Mouse (Mus musculus) heart, embryonic 10.5 days (tissue): ENCODE results near the gene Slain2. TPM values are rescaled to one million over a fixed set of nuclear protein-coding genes. Genes with fewer than 3 reads are reported as not detected.
A peak's percentile ranks its signal among the peaks of the same experiment; 100 is the strongest.

Source experiments
- DNase-seq: peaks from one replicate; pipeline ENCODE4 v3.0.0-alpha.2; 2017; ENCODE audit warnings: low spot score
- H3K27ac ChIP-seq: fragments of 300-500 bp; sonication (generic); 2 replicates; pipeline ENCODE4 v1.5.1; 2016; ENCODE audit warnings: mild to moderate bottlenecking
- H3K27me3 ChIP-seq: fragments of 300-500 bp; sonication (generic); 2 replicates; pipeline ENCODE4 v1.6.1; 2016; ENCODE audit warnings: mild to moderate bottlenecking; ENCODE audit not compliant: poor library complexity, insufficient read depth, severe bottlenecking
- H3K36me3 ChIP-seq: fragments of 300-500 bp; sonication (generic); 2 replicates; pipeline ENCODE4 v1.6.1; 2016; ENCODE audit warnings: mild to moderate bottlenecking, moderate library complexity
- H3K4me1 ChIP-seq: fragments of 300-500 bp; sonication (generic); 2 replicates; pipeline ENCODE4 v1.6.1; 2016; ENCODE audit warnings: mild to moderate bottlenecking
- H3K4me3 ChIP-seq: fragments of 300-500 bp; sonication (generic); 2 replicates; pipeline ENCODE4 v1.5.1; 2016; ENCODE audit warnings: mild to moderate bottlenecking, moderate library complexity
- H3K9me3 ChIP-seq: fragments of 300-500 bp; sonication (generic); 2 replicates; pipeline ENCODE4 v1.6.1; 2016; ENCODE audit warnings: mild to moderate bottlenecking, moderate library complexity
- WGBS: fragments of 180-500 bp; shearing (Covaris S2); methylation state at CpG from one replicate; pipeline ENCODE4 v1.1.7; 2016; 5-methylcytosine and 5-hydroxymethylcytosine counted together
- polyA plus RNA-seq: library from polyadenylated mRNA; unstranded; fragments of >200 nt; fragmentation: Nextera tagmentation; extraction: Ambion mirVana; gene quantifications from 2 replicates; pipeline ENCODE4 v1.2.1, GENCODE M21; 2016

The Slain2 gene
- polyA plus RNA-seq, 1 experiment from 2014 or later, result 21.0 TPM

DNA sequence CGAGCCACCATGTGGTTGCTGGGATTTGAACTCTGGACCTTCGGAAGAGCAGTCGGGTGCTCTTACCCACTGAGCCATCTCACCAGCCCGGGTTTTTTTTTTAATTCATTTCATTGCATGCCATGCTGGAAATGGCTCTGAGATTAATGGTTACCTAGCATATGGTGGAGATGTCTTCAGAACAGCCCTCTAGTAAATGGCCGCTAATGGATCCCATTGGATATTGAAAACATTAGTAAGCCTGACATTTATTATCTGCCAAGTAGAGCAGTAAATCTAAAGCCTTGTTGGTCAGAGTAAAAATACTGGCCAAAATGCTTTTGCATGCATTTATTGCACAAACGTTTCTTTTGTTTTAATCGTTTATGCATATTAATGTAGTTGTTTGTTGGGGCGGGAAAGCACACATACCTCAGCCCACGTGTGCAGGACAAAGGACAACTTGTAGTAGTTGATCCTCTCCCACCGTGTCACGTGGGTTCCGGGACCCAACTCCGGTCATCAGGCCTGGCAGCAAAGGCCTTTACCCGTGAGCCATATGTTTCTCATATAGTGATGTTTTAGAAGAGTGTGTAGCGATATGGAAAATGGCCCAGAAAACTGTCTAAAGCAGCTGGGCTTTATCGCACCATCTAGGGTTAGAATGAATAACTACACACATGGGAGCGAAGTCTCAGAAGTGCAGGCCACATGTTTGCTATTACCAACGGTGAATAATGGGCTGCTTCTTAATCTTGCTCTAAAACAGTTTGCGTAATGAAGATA is 27.5 kb upstream of the Slain2 start:
- H3K27me3 ChIP-seq, result no peaks in the 10 kb centered on the region
- H3K4me1 ChIP-seq, result peaks cover 6% of the 10 kb centered on the region
- no peaks in the 10 kb centered on the region for H3K9me3 ChIP-seq
- no peak overlapping the region for H3K27ac ChIP-seq
- H3K4me3 ChIP-seq, result no peak overlapping the region
- DNase-seq, result no peak
- H3K36me3 ChIP-seq, result no peaks in the 10 kb centered on the region
- WGBS, result 86% methylated on average over 19 of the region's 19 CpGs

DNA sequence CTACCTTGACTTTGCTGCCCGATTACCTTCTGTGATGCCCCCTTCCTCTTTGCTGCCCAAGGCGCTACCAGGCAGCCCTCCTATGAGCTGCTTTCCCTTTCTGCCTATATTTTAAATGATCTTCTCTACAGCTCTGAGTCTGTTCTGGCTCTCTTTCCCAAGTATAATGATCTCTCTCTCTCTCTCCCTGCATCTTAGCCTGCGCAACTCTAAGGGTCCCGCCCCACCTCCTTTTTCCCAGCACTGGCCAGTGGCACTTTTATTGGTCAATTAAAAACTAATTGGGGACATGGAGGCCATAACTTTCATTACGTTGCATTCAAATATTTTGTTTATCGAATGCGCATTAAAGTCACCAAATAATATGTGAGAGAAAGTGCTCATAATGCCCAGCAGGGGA is 25.8 kb upstream of the Slain2 start:
- no peaks in the 10 kb centered on the region for H3K36me3 ChIP-seq
- H3K27me3 ChIP-seq, result no peaks in the 10 kb centered on the region
- no peak overlapping the region for H3K4me3 ChIP-seq
- DNase-seq, result no peak
- no peak overlapping the region for H3K27ac ChIP-seq
- H3K9me3 ChIP-seq, result no peaks in the 10 kb centered on the region
- H3K4me1 ChIP-seq, result no peaks in the 10 kb centered on the region
- 93% methylated on average over 7 of the region's 7 CpGs for WGBS

DNA sequence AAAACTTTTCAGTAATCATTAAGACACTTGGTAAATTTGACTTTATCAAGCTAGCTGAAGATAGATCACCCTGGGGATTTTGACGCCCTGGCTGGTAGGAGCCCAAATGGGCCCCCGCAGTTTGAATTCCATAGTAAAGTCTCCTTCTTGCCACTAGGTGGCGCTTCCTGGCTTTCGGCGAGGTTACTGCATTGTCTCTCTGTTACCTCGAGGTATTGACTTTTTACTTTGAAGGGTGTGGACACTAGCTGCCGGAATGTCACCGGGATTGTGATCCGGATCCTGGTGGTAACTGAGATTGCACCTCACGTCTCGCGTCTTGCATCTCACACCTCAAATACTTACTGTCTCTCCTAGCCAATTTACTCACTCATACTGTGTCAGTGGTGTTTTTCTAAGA is 22.6 kb upstream of the Slain2 start:
- WGBS, result 3% methylated on average over 12 of the region's 12 CpGs
- no peaks in the 10 kb centered on the region for H3K36me3 ChIP-seq
- no peak overlapping the region for H3K4me3 ChIP-seq
- peak; percentile 84 for DNase-seq
- peaks cover 15% of the 10 kb centered on the region for H3K4me1 ChIP-seq
- no peak overlapping the region for H3K27ac ChIP-seq
- H3K9me3 ChIP-seq, result no peaks in the 10 kb centered on the region
- no peaks in the 10 kb centered on the region for H3K27me3 ChIP-seq

DNA sequence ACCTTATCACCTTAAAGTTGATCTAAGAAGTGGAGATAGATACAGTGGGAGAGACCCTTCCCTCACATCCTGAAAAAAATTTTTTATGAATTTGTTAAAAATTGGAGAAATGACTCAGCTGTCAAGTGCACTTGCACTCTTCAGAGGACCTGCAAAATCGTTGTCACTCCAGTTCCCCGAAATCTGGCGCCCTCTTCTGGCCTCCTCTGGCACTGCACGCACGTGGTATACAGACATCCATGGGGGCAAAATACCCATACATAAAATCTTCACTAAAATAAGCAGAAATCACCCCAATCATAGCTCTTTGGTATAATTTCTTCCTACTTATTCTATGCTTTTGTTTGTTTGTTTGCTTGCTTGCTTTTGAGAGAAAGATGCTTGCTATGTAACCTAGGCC is 20.1 kb upstream of the Slain2 start:
- no peak for DNase-seq
- Histone ChIP-seq H3K27ac (no peak overlapping the region), H3K4me3 (no peak overlapping the region), H3K9me3 (no peaks in the 10 kb centered on the region), H3K27me3 (no peaks in the 10 kb centered on the region), H3K4me1 (peaks cover 32% of the 10 kb centered on the region), H3K36me3 (no peaks in the 10 kb centered on the region)
- WGBS, result 62% methylated on average over 5 of the region's 5 CpGs

DNA sequence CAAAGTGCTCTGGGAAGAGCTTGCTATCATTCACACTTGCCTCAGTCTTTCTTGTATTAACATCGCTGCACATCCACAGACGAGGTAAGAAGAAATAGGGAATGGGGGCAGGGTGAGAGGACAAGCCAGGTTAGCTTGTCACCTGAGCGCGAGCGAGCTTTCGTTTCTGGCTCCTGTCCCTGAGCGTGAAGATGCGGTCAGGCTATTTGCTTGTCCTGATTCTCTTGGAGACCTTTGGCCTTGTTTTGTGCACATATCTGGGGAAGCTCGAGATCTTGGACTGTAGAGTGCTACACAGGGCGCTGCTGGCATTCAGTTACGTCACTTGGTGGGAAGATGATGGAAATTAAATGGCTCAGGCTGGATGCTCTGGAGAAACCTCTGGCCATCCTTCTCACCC is 18.8 kb upstream of the Slain2 start:
- Histone ChIP-seq H3K4me1 (peaks cover 32% of the 10 kb centered on the region), H3K36me3 (no peaks in the 10 kb centered on the region), H3K27ac (peak overlapping the region; percentile 73; the same call in 1 of the 2 replicates), H3K27me3 (no peaks in the 10 kb centered on the region), H3K4me3 (no peak overlapping the region), H3K9me3 (no peaks in the 10 kb centered on the region)
- 92% methylated on average over 11 of the region's 11 CpGs for WGBS
- DNase-seq, result no peak

GRCm38 (mm10) chr5:72896478-72897279 is 17.4 kb upstream of the Slain2 start:
- DNase-seq, result no peak
- Histone ChIP-seq H3K36me3 (no peaks in the 10 kb centered on the region), H3K27ac (peak overlapping the region; percentile 79), H3K4me1 (peaks cover 32% of the 10 kb centered on the region), H3K4me3 (no peak overlapping the region), H3K9me3 (no peaks in the 10 kb centered on the region), H3K27me3 (no peaks in the 10 kb centered on the region)
- 23% methylated on average over 18 of the region's 18 CpGs for WGBS

DNA sequence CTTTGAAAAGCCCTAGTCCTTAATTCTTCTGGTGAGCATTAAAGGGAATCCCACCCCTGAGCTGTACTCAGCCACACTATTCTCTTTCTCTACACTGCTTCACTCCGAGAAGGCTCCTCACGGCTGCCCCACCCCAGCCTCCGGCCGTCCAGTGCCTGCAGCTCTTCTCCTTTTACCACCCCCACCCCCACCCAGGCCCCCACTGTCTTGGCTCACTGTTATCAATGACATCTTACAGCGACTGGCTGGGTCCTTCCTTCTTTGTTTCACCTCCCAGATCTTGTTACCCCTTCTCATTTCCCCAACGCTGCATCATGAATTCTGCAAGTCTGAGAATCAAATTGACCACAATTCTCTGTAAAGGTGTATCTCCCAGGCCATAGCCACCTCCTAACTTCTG is 16.1 kb upstream of the Slain2 start:
- Histone ChIP-seq H3K9me3 (no peaks in the 10 kb centered on the region), H3K36me3 (no peaks in the 10 kb centered on the region), H3K27ac (peak overlapping the region; percentile 79), H3K27me3 (no peaks in the 10 kb centered on the region), H3K4me3 (no peak overlapping the region), H3K4me1 (peaks cover 32% of the 10 kb centered on the region)
- no peak for DNase-seq
- 40% methylated on average over 6 of the region's 6 CpGs for WGBS

DNA sequence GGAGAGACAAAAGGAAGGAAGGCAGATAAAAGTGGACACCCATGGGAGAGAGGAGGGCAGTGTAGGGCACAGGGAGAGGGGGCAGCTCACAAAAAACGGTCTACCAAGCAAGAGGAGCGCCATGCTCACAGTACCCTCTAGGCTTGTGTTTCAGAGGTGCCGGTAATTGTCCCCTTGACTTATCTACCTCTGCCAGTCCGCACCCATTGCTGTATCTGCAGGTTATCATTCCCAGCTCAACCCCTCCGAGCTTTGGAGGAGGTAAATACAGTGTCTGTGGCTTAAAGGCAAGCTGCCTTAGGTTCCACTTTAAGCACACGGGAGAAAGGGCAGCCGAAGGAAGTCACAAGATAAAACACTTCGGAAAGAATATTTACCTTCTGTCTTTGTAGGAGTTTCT is 14.8 kb upstream of the Slain2 start:
- Histone ChIP-seq H3K36me3 (no peaks in the 10 kb centered on the region), H3K27me3 (no peaks in the 10 kb centered on the region), H3K4me1 (peaks cover 34% of the 10 kb centered on the region), H3K27ac (no peak overlapping the region), H3K9me3 (no peaks in the 10 kb centered on the region), H3K4me3 (no peak overlapping the region)
- DNase-seq, result no peak
- 56% methylated on average over 8 of the region's 8 CpGs for WGBS

GRCm38 (mm10) chr5:72901866-72902265 is 12.2 kb upstream of the Slain2 start:
- no peaks in the 10 kb centered on the region for H3K9me3 ChIP-seq
- H3K36me3 ChIP-seq, result no peaks in the 10 kb centered on the region
- H3K4me3 ChIP-seq, result no peak overlapping the region
- DNase-seq, result no peak
- WGBS, result 84% methylated on average over 4 of the region's 4 CpGs
- peaks cover 28% of the 10 kb centered on the region for H3K4me1 ChIP-seq
- no peaks in the 10 kb centered on the region for H3K27me3 ChIP-seq
- H3K27ac ChIP-seq, result no peak overlapping the region

DNA sequence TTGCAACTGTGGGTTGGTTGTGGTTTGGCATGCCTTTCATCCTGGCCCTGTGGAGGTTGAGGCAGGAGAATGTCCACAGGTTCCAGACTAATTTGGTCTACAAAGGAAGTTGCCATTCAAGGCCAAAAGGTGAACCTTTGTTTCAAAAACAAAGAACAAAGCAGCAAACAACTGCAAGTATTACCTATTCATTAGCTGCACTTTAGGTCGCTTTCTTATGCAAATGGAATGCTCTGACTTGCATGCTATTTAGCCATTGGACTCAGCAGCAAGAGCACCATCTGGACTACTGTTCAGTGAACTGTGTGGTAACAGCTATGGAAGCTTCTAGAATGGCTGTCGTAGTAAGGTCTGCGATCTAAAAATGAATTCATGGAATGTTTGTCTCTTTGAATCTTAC is 11.8 kb upstream of the Slain2 start:
- H3K9me3 ChIP-seq, result no peaks in the 10 kb centered on the region
- no peak overlapping the region for H3K4me3 ChIP-seq
- H3K4me1 ChIP-seq, result peaks cover 23% of the 10 kb centered on the region
- H3K36me3 ChIP-seq, result no peaks in the 10 kb centered on the region
- no peak overlapping the region for H3K27ac ChIP-seq
- DNase-seq, result no peak
- H3K27me3 ChIP-seq, result no peaks in the 10 kb centered on the region
- 75% methylated on average over 3 of the region's 3 CpGs for WGBS

GRCm38 (mm10) chr5:72902876-72903516 is 11.1 kb upstream of the Slain2 start:
- Histone ChIP-seq H3K36me3 (no peaks in the 10 kb centered on the region), H3K4me3 (no peak overlapping the region), H3K27me3 (no peaks in the 10 kb centered on the region), H3K9me3 (no peaks in the 10 kb centered on the region), H3K4me1 (peaks cover 17% of the 10 kb centered on the region), H3K27ac (no peak overlapping the region)
- WGBS, result 91% methylated on average over 3 of the region's 3 CpGs
- no peak for DNase-seq

- peak overlapping the region; percentile 73 for H3K27ac ChIP-seq
- WGBS, result 64% methylated on average over 18 of the region's 18 CpGs
Observed at GRCm38 (mm10) chr5:72904903-72905790, 9.0 kb upstream of the Slain2 start.

More at GRCm38 (mm10) chr5:72904903-72905790, 9.0 kb upstream of the Slain2 start:
- peak; percentile 83 for DNase-seq
- no peaks in the 10 kb centered on the region for H3K27me3 ChIP-seq
- peaks cover 14% of the 10 kb centered on the region for H3K4me1 ChIP-seq
- H3K4me3 ChIP-seq, result no peak overlapping the region
- H3K9me3 ChIP-seq, result no peaks in the 10 kb centered on the region
- no peaks in the 10 kb centered on the region for H3K36me3 ChIP-seq
